Mouse (Mus musculus): Measurements from ENCODE around the gene Mr1.

DNA sequence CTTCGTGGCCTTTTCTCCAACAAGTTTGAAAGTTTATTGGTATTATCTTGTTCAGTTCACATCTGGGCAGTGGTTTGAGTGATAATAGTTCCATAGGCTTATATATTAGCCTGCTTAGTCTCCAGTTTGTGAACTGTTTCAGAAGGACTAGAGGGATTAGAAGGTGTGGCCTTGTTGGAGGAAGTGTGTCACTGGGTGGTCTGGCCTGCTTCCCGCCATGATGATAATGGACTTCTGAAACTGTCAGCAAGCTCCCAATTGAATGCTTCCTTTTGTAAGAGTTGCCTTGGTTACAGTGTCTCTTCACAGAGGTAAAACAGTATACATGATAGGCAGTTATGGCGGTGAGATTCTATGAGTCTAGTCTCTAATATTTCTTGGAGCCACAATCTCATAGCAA lies 2.8 kb upstream of the Mr1 start:
- no peak for TF ChIP-seq CTCF (IDR thresholded peaks at IDR 0.05; ENCODE audit: extremely low read depth, insufficient read depth, low read length)
- TF ChIP-seq POLR2A (IDR thresholded peaks at IDR 0.05; ENCODE audit: extremely low read depth, insufficient read depth, low read length): no peak

Data from cortical plate, adult 2 months (tissue).